Mouse (Mus musculus): Measurements from ENCODE around the gene Gdf3. TPM values are rescaled to one million over a fixed set of nuclear protein-coding genes. Genes with fewer than 3 reads are reported as not detected.

The Gdf3 gene
- polyA plus RNA-seq, 1 experiment, result not detected

DNA sequence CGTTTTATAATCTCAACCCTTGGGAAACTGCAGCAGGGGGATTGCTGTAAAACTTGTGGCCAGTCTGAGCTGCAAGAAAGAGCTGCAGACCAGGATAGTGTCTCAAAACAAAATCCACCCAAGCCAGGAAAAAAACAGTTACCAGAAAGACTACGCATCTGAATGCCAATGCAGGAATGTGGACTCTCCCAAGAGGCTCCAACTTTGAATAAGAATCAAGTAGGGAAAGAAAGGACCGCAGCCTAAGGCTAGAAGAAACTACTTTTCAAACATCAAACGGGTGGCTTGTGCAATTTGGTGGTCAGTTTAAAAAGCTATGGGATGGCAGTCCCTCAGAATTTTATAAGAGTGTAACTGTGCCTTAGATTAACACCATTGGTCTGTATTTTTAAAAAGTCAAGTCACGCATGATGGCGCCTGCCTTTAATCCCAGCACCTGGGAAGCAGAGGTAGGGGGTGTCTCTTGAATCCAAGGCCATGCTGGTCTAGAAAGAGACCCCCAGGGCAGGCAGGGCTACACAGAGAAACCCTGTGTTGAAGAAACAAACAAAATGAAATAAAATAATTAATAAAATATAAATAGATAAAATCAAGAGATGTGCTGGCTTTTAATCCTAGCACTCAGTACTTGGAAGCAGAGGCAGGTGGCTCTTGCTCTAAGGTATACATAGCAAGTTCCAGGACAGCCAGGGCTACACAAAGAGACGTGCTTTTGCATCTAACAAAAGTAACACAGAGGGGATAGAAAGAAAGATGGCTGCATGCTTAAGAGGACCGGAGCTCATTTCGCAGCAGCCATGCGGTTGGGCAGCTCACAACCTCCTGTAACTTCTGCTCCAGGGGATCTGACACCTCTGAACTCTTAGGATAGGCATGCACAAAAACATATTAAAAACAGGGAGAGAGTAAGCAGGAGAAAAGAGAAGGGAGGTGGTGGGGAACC is 1.2 kb downstream of the Gdf3 start:
- Histone ChIP-seq H3K27me3 (ENCODE audit: control insufficient read depth) (no peaks in the 10 kb centered on the region), H3K4me3 (replicated peaks) (peak overlapping the region; percentile 43), H3K36me3 (ENCODE audit: control insufficient read depth) (no peaks in the 10 kb centered on the region), H3K4me1 (ENCODE audit: control insufficient read depth) (peaks cover 24% of the 10 kb centered on the region), H3K9me3 (ENCODE audit: control insufficient read depth, low read length) (no peaks in the 10 kb centered on the region)
- TF ChIP-seq TAL1 (IDR thresholded peaks at IDR 0.05; ENCODE audit: low read length) (no peak), GATA1 (IDR thresholded peaks at IDR 0.05; ENCODE audit: low read length) (no peak)

- peaks cover 23% of the 10 kb centered on the region for H3K4me1 ChIP-seq (ENCODE audit: control insufficient read depth)
- no peak for TF ChIP-seq TAL1 (IDR thresholded peaks at IDR 0.05; ENCODE audit: low read length)
- TF ChIP-seq GATA1 (IDR thresholded peaks at IDR 0.05; ENCODE audit: low read length), result no peak
- H3K27me3 ChIP-seq (ENCODE audit: control insufficient read depth), result no peaks in the 10 kb centered on the region
- H3K9me3 ChIP-seq (ENCODE audit: control insufficient read depth, low read length), result no peaks in the 10 kb centered on the region
- H3K36me3 ChIP-seq (ENCODE audit: control insufficient read depth), result no peaks in the 10 kb centered on the region
- H3K4me3 ChIP-seq (replicated peaks), result no peak overlapping the region
Observed at GRCm38 (mm10) chr6:122607700-122608099, 2.2 kb downstream of the Gdf3 start.

DNA sequence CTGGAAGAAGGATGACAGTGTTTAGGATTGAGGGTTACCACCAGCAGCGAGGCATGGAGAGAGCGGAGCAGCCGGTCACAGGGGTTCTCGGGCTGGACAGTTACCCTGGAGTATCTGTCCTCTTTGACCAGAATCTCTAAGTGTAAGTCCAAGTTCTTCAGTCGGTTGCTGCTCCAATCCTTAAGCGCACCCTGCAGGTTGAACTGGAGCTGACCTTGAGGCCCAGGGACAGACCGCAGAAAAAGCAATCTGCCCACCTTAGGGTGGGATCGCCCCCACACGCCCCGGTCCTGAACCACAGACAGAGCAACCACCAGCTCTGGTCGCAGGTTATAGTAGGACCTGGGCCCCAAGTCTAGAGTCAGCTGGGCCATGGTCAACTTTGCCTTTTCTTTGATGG is 3.2 kb downstream of the Gdf3 start:
- TF ChIP-seq GATA1 (IDR thresholded peaks at IDR 0.05; ENCODE audit: low read length) (no peak), TAL1 (IDR thresholded peaks at IDR 0.05; ENCODE audit: low read length) (no peak)
- no peaks in the 10 kb centered on the region for H3K36me3 ChIP-seq (ENCODE audit: control insufficient read depth)
- no peaks in the 10 kb centered on the region for H3K27me3 ChIP-seq (ENCODE audit: control insufficient read depth)
- no peaks in the 10 kb centered on the region for H3K9me3 ChIP-seq (ENCODE audit: control insufficient read depth, low read length)
- peaks cover 27% of the 10 kb centered on the region for H3K4me1 ChIP-seq (ENCODE audit: control insufficient read depth)
- no peak overlapping the region for H3K4me3 ChIP-seq (replicated peaks)

GRCm38 (mm10) chr6:122605483-122605882 is 4.4 kb downstream of the Gdf3 start:
- TF ChIP-seq GATA1 (IDR thresholded peaks at IDR 0.05; ENCODE audit: low read length) (no peak), TAL1 (IDR thresholded peaks at IDR 0.05; ENCODE audit: low read length) (no peak)
- Histone ChIP-seq H3K4me1 (ENCODE audit: control insufficient read depth) (peaks cover 24% of the 10 kb centered on the region), H3K4me3 (replicated peaks) (no peak overlapping the region), H3K27me3 (ENCODE audit: control insufficient read depth) (no peaks in the 10 kb centered on the region), H3K9me3 (ENCODE audit: control insufficient read depth, low read length) (no peaks in the 10 kb centered on the region), H3K36me3 (ENCODE audit: control insufficient read depth) (no peaks in the 10 kb centered on the region)

DNA sequence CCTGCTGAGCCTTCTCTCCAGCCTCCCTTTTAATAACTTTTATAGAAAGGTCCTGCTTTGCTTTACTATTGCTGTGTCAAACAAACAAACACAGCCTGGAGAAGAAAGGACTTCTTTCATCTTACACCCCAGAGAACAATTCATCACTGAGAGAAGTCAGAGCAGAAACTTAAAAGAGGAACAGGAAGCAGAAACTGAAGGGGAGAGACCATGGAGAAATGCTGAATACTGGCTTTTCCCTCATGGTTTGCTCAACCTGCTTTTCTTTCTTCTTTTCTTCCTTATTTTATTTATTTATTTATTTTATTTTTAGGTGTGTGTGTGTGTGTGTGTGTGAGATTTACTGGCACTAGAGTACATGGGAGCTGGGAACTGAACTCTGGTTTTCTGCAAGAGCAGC is 5.6 kb downstream of the Gdf3 start:
- Histone ChIP-seq H3K9me3 (ENCODE audit: control insufficient read depth, low read length) (no peaks in the 10 kb centered on the region), H3K4me3 (replicated peaks) (no peak overlapping the region), H3K27me3 (ENCODE audit: control insufficient read depth) (no peaks in the 10 kb centered on the region), H3K4me1 (ENCODE audit: control insufficient read depth) (peaks cover 12% of the 10 kb centered on the region), H3K36me3 (ENCODE audit: control insufficient read depth) (no peaks in the 10 kb centered on the region)
- TF ChIP-seq GATA1 (IDR thresholded peaks at IDR 0.05; ENCODE audit: low read length), result no peak
- TF ChIP-seq TAL1 (IDR thresholded peaks at IDR 0.05; ENCODE audit: low read length), result no peak

- Histone ChIP-seq H3K27me3 (ENCODE audit: control insufficient read depth) (no peaks in the 10 kb centered on the region), H3K9me3 (ENCODE audit: control insufficient read depth, low read length) (no peaks in the 10 kb centered on the region), H3K4me1 (ENCODE audit: control insufficient read depth) (peaks cover 8% of the 10 kb centered on the region), H3K36me3 (ENCODE audit: control insufficient read depth) (no peaks in the 10 kb centered on the region), H3K4me3 (replicated peaks) (peak overlapping the region; percentile 74)
- TF ChIP-seq TAL1 (IDR thresholded peaks at IDR 0.05; ENCODE audit: low read length) (no peak), GATA1 (IDR thresholded peaks at IDR 0.05; ENCODE audit: low read length) (no peak)
Observed at GRCm38 (mm10) chr6:122602992-122603322, 6.9 kb downstream of the Gdf3 start.

- TF ChIP-seq GATA1 (IDR thresholded peaks at IDR 0.05; ENCODE audit: low read length), result no peak
- TF ChIP-seq TAL1 (IDR thresholded peaks at IDR 0.05; ENCODE audit: low read length), result no peak
Observed at GRCm38 (mm10) chr6:122602242-122602991, 7.5 kb downstream of the Gdf3 start, which contains the start of gene Apobec1. Apobec1 (minus strand) TSS chr6:122602444.

GRCm38 (mm10) chr6:122601615-122602014 is 8.3 kb downstream of the Gdf3 start:
- Histone ChIP-seq H3K9me3 (ENCODE audit: control insufficient read depth, low read length) (no peaks in the 10 kb centered on the region), H3K4me3 (replicated peaks) (peak overlapping the region; percentile 74), H3K4me1 (ENCODE audit: control insufficient read depth) (peaks cover 9% of the 10 kb centered on the region), H3K27me3 (ENCODE audit: control insufficient read depth) (no peaks in the 10 kb centered on the region), H3K36me3 (ENCODE audit: control insufficient read depth) (no peaks in the 10 kb centered on the region)
- TF ChIP-seq TAL1 (IDR thresholded peaks at IDR 0.05; ENCODE audit: low read length) (no peak), GATA1 (IDR thresholded peaks at IDR 0.05; ENCODE audit: low read length) (no peak)

More at GRCm38 (mm10) chr6:122602242-122602991, 7.5 kb downstream of the Gdf3 start, which contains the start of gene Apobec1:
- H3K36me3 ChIP-seq (ENCODE audit: control insufficient read depth), result no peaks in the 10 kb centered on the region
- H3K9me3 ChIP-seq (ENCODE audit: control insufficient read depth, low read length), result no peaks in the 10 kb centered on the region
- no peaks in the 10 kb centered on the region for H3K27me3 ChIP-seq (ENCODE audit: control insufficient read depth)
- peaks cover 8% of the 10 kb centered on the region for H3K4me1 ChIP-seq (ENCODE audit: control insufficient read depth)
- peak within 1 kb of the TSS; percentile 74 for H3K4me3 ChIP-seq (replicated peaks)

GRCm38 (mm10) chr6:122601031-122601430 is 8.9 kb downstream of the Gdf3 start:
- Histone ChIP-seq H3K9me3 (ENCODE audit: control insufficient read depth, low read length) (no peaks in the 10 kb centered on the region), H3K27me3 (ENCODE audit: control insufficient read depth) (no peaks in the 10 kb centered on the region), H3K36me3 (ENCODE audit: control insufficient read depth) (no peaks in the 10 kb centered on the region), H3K4me3 (replicated peaks) (no peak overlapping the region), H3K4me1 (ENCODE audit: control insufficient read depth) (peaks cover 10% of the 10 kb centered on the region)
- TF ChIP-seq GATA1 (IDR thresholded peaks at IDR 0.05; ENCODE audit: low read length), result no peak
- TF ChIP-seq TAL1 (IDR thresholded peaks at IDR 0.05; ENCODE audit: low read length), result no peak

All from erythroblast, embryonic 14.5 days (primary cell).